Mouse (Mus musculus) heart, postnatal 0 days (tissue): ENCODE measurements around the gene Tctn3. TPM values are rescaled to one million over a fixed set of nuclear protein-coding genes. Genes with fewer than 3 reads are reported as not detected.

Experiments used
- ATAC-seq: fragments of 200-750 bp; cut with Nextera tagmentation; 2 replicates; pipeline ENCODE4 v1.8.0; 2017; ENCODE audit warnings: low read depth, moderate number of reproducible peaks, moderate library complexity; ENCODE audit not compliant: insufficient read depth
- DNase-seq: peaks from one replicate; pipeline ENCODE4 v3.0.0-alpha.2; 2016; ENCODE audit warnings: low spot score
- H3K27ac ChIP-seq: fragments of 300-500 bp; sonication (generic); 2 replicates; pipeline ENCODE4 v1.5.1; 2014; ENCODE audit warnings: low read depth, mild to moderate bottlenecking
- H3K27me3 ChIP-seq: fragments of 300-500 bp; sonication (generic); 2 replicates; pipeline ENCODE4 v1.6.1; 2014; ENCODE audit warnings: low read length, mixed read lengths; ENCODE audit not compliant: control insufficient read depth, insufficient read depth
- H3K36me3 ChIP-seq: fragments of 300-500 bp; sonication (generic); replicated peaks from 2 replicates; pipeline ENCODE4 v1.6.1; 2014; ENCODE audit warnings: low read length, mixed read lengths; ENCODE audit not compliant: control insufficient read depth, insufficient read depth
- H3K4me1 ChIP-seq: fragments of 300-500 bp; sonication (generic); 2 replicates; pipeline ENCODE4 v1.6.1; 2014; ENCODE audit warnings: antibody characterized with exemption; ENCODE audit not compliant: control insufficient read depth, insufficient read depth
- H3K4me2 ChIP-seq: fragments of 300-500 bp; sonication (generic); 2 replicates; pipeline ENCODE4 v1.6.1; 2014; ENCODE audit warnings: low read depth, mild to moderate bottlenecking, low read length, moderate library complexity
- H3K4me3 ChIP-seq: fragments of 300-500 bp; sonication (generic); 2 replicates; pipeline ENCODE4 v1.5.1; 2014; ENCODE audit warnings: low read depth, low read length
- H3K9ac ChIP-seq: fragments of 300-500 bp; sonication (generic); replicated peaks from 2 replicates; pipeline ENCODE4 v1.6.1; 2014; ENCODE audit warnings: low read depth, low read length, mixed read lengths
- H3K9me3 ChIP-seq: fragments of 300-500 bp; sonication (generic); replicated peaks from 2 replicates; pipeline ENCODE4 v1.6.1; 2016; ENCODE audit warnings: low read length; ENCODE audit not compliant: control insufficient read depth
- CTCF ChIP-seq: IDR thresholded peaks from 2 replicates; pipeline ENCODE4 v1.5.1; 2016; ENCODE audit warnings: antibody characterized with exemption, control low read depth, low read depth
- EP300 ChIP-seq: IDR thresholded peaks from 2 replicates; pipeline ENCODE4 v1.6.1; 2016; ENCODE audit warnings: antibody characterized with exemption, low read depth
- WGBS: fragments of 180-500 bp; shearing (Covaris S2); extraction: QIAGEN DNeasy Blood & Tissue Kit; methylation state at CpG from one replicate; pipeline ENCODE4 v1.1.7; 2014; 5-methylcytosine and 5-hydroxymethylcytosine counted together
- polyA plus RNA-seq: library from polyadenylated mRNA; unstranded; fragments of >200 nt; fragmentation: Nextera tagmentation; extraction: Ambion mirVana; gene quantifications from 2 replicates; pipeline ENCODE4 v1.2.1, GENCODE M21; 2015
- total RNA-seq: library from RNA; depleted of rRNA; stranded (reverse); fragments of >200 nt; gene quantifications from 2 replicates; pipeline ENCODE4 v1.2.3, GENCODE M21; 2014; ENCODE audit warnings: low replicate concordance; rRNA removed

Gene Tctn3
- total RNA-seq (10.7 and 16.2 TPM in 2 replicates), polyA plus RNA-seq (6.7 and 7.0 TPM in 2 replicates)

DNA sequence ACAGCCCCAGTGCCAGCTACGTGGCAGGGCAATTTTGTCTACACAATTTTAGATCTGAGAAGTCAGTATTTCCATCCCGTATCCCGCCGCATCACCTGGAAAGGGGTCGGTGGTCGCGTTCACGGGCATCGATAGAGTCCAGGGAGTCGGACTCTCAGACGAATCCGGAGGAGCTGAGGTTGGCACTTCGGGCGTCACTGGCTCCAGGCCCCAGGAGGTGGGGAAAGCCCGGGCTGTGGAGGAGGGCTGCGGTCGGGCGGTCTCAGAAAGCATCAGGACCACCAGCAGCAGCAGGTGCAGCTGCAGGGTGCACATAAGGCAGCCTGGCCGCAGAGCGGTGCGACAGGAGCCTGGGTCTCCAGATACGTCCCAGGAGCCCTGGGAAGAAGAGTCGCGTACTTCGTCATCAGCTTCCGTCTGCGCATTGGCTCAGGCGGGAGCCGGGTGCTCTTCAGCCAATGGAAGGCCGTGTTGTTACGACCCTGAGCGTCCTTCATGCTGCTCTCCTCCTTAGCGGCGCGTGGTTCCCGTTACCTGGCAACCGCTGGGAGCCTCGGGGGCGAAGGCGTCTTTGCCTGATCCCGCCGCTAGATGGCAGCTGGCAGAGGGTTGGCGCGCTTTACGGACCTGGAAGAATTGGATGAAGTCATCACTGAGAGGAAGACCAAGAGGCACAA is at the start of gene Tctn3, which contains the start of gene Entpd1:
TSS of gene Tctn3 (minus strand) at position 404 of the 677 bp plus-strand sequence.
TSS of gene Entpd1 (plus strand) at position 537 of the 677 bp plus-strand sequence.
- under 1% methylated on average over 45 of the region's 45 CpGs for WGBS
- no peaks in the 10 kb centered on the region for H3K9me3 ChIP-seq
- peak within 1 kb of the TSS; percentile 52 for H3K9ac ChIP-seq
- H3K27ac ChIP-seq: no peak within 1 kb of the TSS
- peak within 1 kb of the TSS; percentile 78 for H3K4me2 ChIP-seq
- H3K4me1 ChIP-seq: peaks cover 6% of the 10 kb centered on the region; the same call in 1 of the 2 replicates
- TF ChIP-seq CTCF (peak; percentile 99), EP300 (peak; percentile 27; the same call in 1 of the 2 replicates)
- DNase-seq (peak; percentile 99), ATAC-seq (peak; percentile 100)
- peaks cover 25% of the 10 kb centered on the region for H3K36me3 ChIP-seq
- H3K27me3 ChIP-seq: no peaks in the 10 kb centered on the region
- peak within 1 kb of the TSS; percentile 93 for H3K4me3 ChIP-seq

GRCm38 (mm10) chr19:40661108-40661507 is 49.1 kb upstream of the Tctn3 start:
- Histone ChIP-seq H3K9ac (peak overlapping the region; percentile 69; the same call in 1 of the 2 replicates), H3K9me3 (no peaks in the 10 kb centered on the region), H3K27ac (peak overlapping the region; percentile 80), H3K36me3 (no peaks in the 10 kb centered on the region), H3K4me1 (peaks cover 5% of the 10 kb centered on the region; the same call in 1 of the 2 replicates), H3K4me2 (peak overlapping the region; percentile 72), H3K4me3 (peak overlapping the region; percentile 46), H3K27me3 (no peaks in the 10 kb centered on the region)
- 85% methylated on average over 2 of the region's 2 CpGs for WGBS
- TF ChIP-seq EP300: no peak
- TF ChIP-seq CTCF: no peak
- DNase-seq (no peak), ATAC-seq (no peak)

- peak overlapping the region; percentile 72 for H3K4me2 ChIP-seq
- whole genome bisulfite sequencing: 18% methylated on average over 9 of the region's 9 CpGs
- no peak for DNase-seq
Measured at GRCm38 (mm10) chr19:40660510-40660909, 48.5 kb upstream of the Tctn3 start.

GRCm38 (mm10) chr19:40659651-40660478 is 47.8 kb upstream of the Tctn3 start:
- peak overlapping the region; percentile 72 for H3K4me2 ChIP-seq
- H3K27ac ChIP-seq: peak overlapping the region; percentile 80
- H3K4me3 ChIP-seq: peak overlapping the region; percentile 46
- WGBS: under 1% methylated on average over 16 of the region's 16 CpGs
- peak overlapping the region; percentile 69 for H3K9ac ChIP-seq
- no peaks in the 10 kb centered on the region for H3K36me3 ChIP-seq
- no peaks in the 10 kb centered on the region for H3K9me3 ChIP-seq
- DNase-seq (no peak), ATAC-seq (peak; percentile 36; the same call in 1 of the 2 replicates)
- no peaks in the 10 kb centered on the region for H3K27me3 ChIP-seq
- H3K4me1 ChIP-seq: peaks cover 5% of the 10 kb centered on the region; the same call in 1 of the 2 replicates
- TF ChIP-seq EP300: no peak
- no peak for TF ChIP-seq CTCF

More at GRCm38 (mm10) chr19:40660510-40660909, 48.5 kb upstream of the Tctn3 start:
- no peak for TF ChIP-seq EP300
- TF ChIP-seq CTCF: no peak
- Histone ChIP-seq H3K9me3 (no peaks in the 10 kb centered on the region), H3K27me3 (no peaks in the 10 kb centered on the region), H3K27ac (peak overlapping the region; percentile 80), H3K9ac (peak overlapping the region; percentile 69), H3K36me3 (no peaks in the 10 kb centered on the region), H3K4me3 (peak overlapping the region; percentile 46), H3K4me1 (peaks cover 5% of the 10 kb centered on the region; the same call in 1 of the 2 replicates)
- ATAC-seq: no peak

DNA sequence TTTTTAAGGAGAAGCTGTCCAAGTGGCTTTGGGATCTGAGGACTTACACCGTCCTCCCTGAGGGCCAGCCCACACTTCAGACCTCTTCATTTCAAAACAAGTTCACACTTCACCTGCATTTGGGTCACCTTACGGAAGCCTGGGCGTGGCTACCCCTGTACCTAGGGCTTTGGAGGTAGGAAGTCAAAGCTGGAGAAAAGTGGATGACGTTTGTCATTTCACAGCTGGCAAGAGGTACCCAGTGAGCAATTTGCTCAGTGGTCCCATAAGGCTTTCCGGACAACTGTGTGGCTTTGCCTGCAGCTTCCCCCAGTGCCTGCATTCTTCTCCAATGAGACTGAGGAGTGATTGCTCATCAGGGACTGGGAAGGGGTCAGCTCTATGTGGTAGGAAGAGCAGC is 46.9 kb upstream of the Tctn3 start:
- no peak for TF ChIP-seq CTCF
- TF ChIP-seq EP300: no peak
- Histone ChIP-seq H3K27me3 (no peaks in the 10 kb centered on the region), H3K4me1 (peaks cover 5% of the 10 kb centered on the region; the same call in 1 of the 2 replicates), H3K4me3 (peak overlapping the region; percentile 46; the same call in 1 of the 2 replicates), H3K27ac (no peak overlapping the region), H3K36me3 (no peaks in the 10 kb centered on the region), H3K9ac (no peak overlapping the region), H3K9me3 (no peaks in the 10 kb centered on the region), H3K4me2 (peak overlapping the region; percentile 72)
- ATAC-seq (no peak), DNase-seq (no peak)
- whole genome bisulfite sequencing: 54% methylated on average over 5 of the region's 5 CpGs
